Mouse (Mus musculus) heart, postnatal 0 days (tissue): ENCODE results near the gene Ugt1a8.

Experiments
- CTCF ChIP-seq: IDR thresholded peaks from 2 replicates; pipeline ENCODE4 v1.5.1; 2016; ENCODE audit warnings: antibody characterized with exemption, control low read depth, low read depth
- EP300 ChIP-seq: IDR thresholded peaks from 2 replicates; pipeline ENCODE4 v1.6.1; 2016; ENCODE audit warnings: antibody characterized with exemption, low read depth

- TF ChIP-seq CTCF (no peak), EP300 (no peak)
These were observed 108.1 kb downstream of the Ugt1a8 start for GRCm38 (mm10) chr1:88195687-88196086.
